Mouse (Mus musculus) thymus, postnatal 14 days (tissue): ENCODE results near the gene Akirin2.

Experiments used
- DNase-seq: peaks from one replicate; pipeline ENCODE4 v3.0.0; 2021

Gene Akirin2

GRCm38 (mm10) chr4:34584871-34585607, 34.3 kb downstream of the Akirin2 start:
- no peak for DNase-seq

- no peak for DNase-seq
These were observed 52.4 kb downstream of the Akirin2 start for GRCm38 (mm10) chr4:34603123-34603522.

DNA sequence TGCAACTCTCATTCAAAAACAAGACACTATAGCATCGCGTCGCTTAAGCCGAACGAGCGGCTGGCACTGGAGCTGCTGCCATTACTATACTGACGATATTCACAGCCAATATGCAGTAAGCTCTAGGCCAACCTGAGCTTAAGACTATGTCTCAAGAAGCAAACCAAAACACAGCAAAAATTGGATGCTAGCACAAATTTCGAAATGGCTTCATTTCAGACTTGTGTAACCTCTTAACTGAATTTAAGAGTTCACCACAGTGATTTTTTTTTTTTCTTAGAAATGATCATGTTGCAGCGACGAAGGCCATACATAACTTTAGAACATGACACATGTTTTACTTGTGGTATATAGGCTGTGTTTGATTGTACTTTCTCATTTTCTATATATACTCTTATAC, 55.9 kb downstream of the Akirin2 start:
- no peak for DNase-seq

GRCm38 (mm10) chr4:34613571-34614145, 62.9 kb downstream of the Akirin2 start:
- peak; percentile 7 for DNase-seq

- DNase-seq = peak; percentile 93
These were observed 63.9 kb downstream of the Akirin2 start, which contains the start of the genes Orc3 and Rars2 for GRCm38 (mm10) chr4:34614630-34615094. Gene Orc3 (minus strand): TSS chr4:34614944. Gene Rars2 (plus strand): TSS chr4:34614957.

DNA sequence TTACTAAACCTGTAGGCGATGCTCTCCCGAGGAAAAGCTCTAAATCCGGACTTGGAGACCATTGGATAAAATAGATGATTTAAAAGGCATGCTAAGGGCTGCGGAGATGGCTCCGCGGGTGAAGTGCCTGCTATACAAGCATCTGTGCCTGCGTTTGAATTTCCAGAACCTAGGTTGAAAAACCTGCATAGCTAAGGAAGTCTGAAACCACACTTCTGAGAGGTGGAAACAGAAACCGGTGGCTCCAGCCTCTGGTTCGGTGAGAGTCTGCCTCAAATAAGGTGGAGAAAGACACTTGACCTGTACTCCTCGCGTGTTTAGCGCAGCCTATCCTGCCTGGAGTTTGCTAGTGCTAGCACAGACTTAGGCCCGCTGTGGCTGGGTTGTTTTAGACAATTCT, 64.6 kb downstream of the Akirin2 start:
- DNase-seq = peak; percentile 18

- no peak for DNase-seq
These were observed 65.4 kb downstream of the Akirin2 start for GRCm38 (mm10) chr4:34616146-34616545.
